7 mouse cellular contexts compared by ENCODE assay signal in the genomic region with DNA sequence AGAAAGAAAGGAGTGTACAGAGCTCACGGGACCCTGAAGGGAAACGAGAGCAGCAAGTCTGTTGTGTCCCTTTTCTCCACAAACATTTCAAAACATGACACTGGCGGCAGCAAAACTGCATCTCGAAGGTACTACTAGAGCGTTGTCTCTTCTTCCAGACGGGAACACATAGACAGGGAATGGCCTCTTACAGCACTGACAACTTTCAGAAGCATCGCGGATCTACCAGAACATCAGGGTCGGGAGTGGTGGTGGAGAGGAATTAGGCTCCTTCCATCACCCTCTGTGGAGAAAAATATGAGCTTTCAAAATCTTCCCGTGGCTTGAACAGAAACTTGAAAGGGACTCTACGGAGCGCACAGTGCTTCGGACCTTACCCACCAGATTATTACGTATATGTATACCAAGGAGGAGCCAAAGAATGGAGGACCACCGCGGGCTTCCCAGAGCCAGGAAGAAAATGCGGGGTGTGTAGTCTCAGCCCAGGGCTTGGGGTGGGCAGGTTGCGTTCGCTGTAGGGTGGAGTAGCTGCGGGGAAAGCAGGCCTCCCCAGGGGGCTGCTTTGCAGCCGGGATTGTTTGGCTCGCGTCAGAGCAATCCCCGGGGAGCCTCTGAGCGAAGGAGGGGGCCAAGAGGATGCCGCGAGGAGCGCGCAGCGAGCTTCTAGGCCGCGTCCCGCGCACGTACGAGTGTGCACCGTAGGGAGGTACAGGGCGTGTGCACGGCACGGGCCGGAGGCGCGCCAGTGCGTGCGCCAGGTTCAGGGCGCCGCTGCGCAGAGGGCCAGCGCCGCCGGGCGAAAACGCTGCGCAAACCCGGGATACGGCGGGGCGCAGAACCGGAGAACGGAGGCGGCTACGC. TPM values are rescaled to one million over a fixed set of nuclear protein-coding genes. Genes with fewer than 3 reads are reported as not detected.
A peak's percentile ranks its signal among the peaks of the same experiment; 100 is the strongest.
DNase-seq lines count a peak whose midpoint lies in the region; ATAC-seq lines count a peak whose summit lies in the region.

A gene (plus strand): TSS at position 799 of the 861 bp plus-strand sequence.

- H3K36me3 ChIP-seq in hindbrain, embryonic 11.5 days (ENCODE audit: control insufficient read depth, insufficient read depth, low read length), result no peaks in the 10 kb centered on the region

- peak within 1 kb of the TSS; percentile 90 for H3K4me3 ChIP-seq in hindbrain, embryonic 11.5 days (ENCODE audit: low read depth, low read length)

- peak; percentile 85 for DNase-seq in MN1 (ENCODE audit: low spot score)
- DNase-seq in cerebellum, adult 11-12 months, result peak; percentile 91
- DNase-seq in frontal cortex, postnatal 10 days (ENCODE audit: low spot score in 2 of 2), result peak; percentile 82
- DNase-seq in hindbrain, embryonic 11.5 days (ENCODE audit: low spot score), result peak; percentile 85
- DNase-seq in left cerebral cortex, adult 11 months (ENCODE audit: low spot score), result peak; percentile 80
- peak; percentile 72 for DNase-seq in lung, postnatal 25 days (ENCODE audit: low spot score)
- DNase-seq in right cerebral cortex, adult 2 months (ENCODE audit: low spot score in 2 of 2), result peak; percentile 82 to 84

- peak within 1 kb of the TSS; percentile 96 for H3K27ac ChIP-seq in hindbrain, embryonic 11.5 days (ENCODE audit: low read depth, low read length)

- WGBS in hindbrain, embryonic 11.5 days, result 2% methylated on average over 62 of the region's 62 CpGs

- ATAC-seq in hindbrain, embryonic 11.5 days (ENCODE audit: low FRiP score), result peak; percentile 91

- peaks cover 4% of the 10 kb centered on the region; the same call in 1 of the 2 replicates for H3K27me3 ChIP-seq in hindbrain, embryonic 11.5 days (ENCODE audit: control insufficient read depth, insufficient read depth, low read length)

- peak within 1 kb of the TSS; percentile 91 for H3K4me2 ChIP-seq in hindbrain, embryonic 11.5 days (replicated peaks; ENCODE audit: low read depth, low read length)

- peaks cover 2% of the 10 kb centered on the region; the same call in 1 of the 2 replicates for H3K4me1 ChIP-seq in hindbrain, embryonic 11.5 days (replicated peaks; ENCODE audit: control insufficient read depth, insufficient read depth, low read length)

- H3K9me3 ChIP-seq in hindbrain, embryonic 11.5 days (ENCODE audit: control insufficient read depth, low read length), result no peaks in the 10 kb centered on the region

- peak within 1 kb of the TSS; percentile 97 for H3K9ac ChIP-seq in hindbrain, embryonic 11.5 days (ENCODE audit: low read depth, low read length)

RNA-seq across cellular contexts. Expression of the gene that starts here (rescaled TPM):
- 17.0 and 20.6 TPM in 2 replicates for polyA plus RNA-seq in hindbrain, embryonic 11.5 days (2014; fragmentation: Nextera tagmentation; extraction: Ambion mirVana)

Comparison
In these comparisons a context has a peak if more than half of its experiments do, and no peak if none do; other contexts are left out.
1. Peak in every context shown above with its lines: DNase-seq, ATAC-seq, H3K4me3 ChIP-seq and H3K27ac ChIP-seq.